Mouse (Mus musculus) hematopoietic stem cell, adult 5-6 weeks (primary cell): ENCODE measurements at regions not wholly inside any gene's neighbourhood (a gene's known extent, or its start where the extent isn't known, plus 50 kb on each side); places are given as distances from the start of the nearest gene placed in this dataset.

ENCODE experiments used
- ATAC-seq, 2 experiments: fragments of 125-278 bp in 1 of 2; replicated peaks in 1 of 2; 2 replicates each; pipeline ENCODE4 v1.8.0; 2016 to 2017; ENCODE audit warnings: inconsistent platforms in 2 of 2, mild to moderate bottlenecking in 2 of 2, moderate number of reproducible peaks in 2 of 2, low read depth in 1 of 2, moderate TSS enrichment in 1 of 2; ENCODE audit not compliant: low FRiP score in 2 of 2, poor library complexity in 2 of 2, severe bottlenecking in 2 of 2, insufficient read depth in 1 of 2, low TSS enrichment in 1 of 2

- ATAC-seq, result no peak
These were observed 238.0 kb upstream of the Apob start for GRCm38 (mm10) chr12:7739352-7739994.

DNA sequence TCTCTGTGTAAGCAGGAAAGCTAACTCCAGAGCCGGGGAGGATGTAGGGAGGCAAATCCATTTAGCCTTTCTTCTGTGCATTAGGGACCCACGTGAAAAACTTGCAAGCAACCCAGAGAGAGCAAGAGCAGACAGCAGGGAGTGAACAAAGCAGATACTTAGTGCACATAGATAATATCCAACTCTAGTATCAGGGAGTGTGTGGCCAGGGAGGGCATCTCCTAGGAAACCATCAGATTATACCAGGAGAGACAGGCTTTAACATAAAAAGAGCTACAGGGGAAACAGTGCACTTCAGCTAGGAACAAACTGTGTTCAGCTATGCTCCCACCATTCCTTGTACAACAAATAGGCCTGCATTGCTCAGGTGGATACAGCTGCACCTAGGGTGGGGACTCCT, 230.7 kb upstream of the Apob start:
- ATAC-seq, result no peak

- ATAC-seq, result no peak
These were observed 227.9 kb upstream of the Apob start for GRCm38 (mm10) chr12:7749319-7750238.

- no peak for ATAC-seq
These were observed 222.6 kb upstream of the Apob start for GRCm38 (mm10) chr12:7754861-7755260.

- ATAC-seq, result no peak
These were observed 212.4 kb upstream of the Apob start for GRCm38 (mm10) chr12:7764795-7765697.

DNA sequence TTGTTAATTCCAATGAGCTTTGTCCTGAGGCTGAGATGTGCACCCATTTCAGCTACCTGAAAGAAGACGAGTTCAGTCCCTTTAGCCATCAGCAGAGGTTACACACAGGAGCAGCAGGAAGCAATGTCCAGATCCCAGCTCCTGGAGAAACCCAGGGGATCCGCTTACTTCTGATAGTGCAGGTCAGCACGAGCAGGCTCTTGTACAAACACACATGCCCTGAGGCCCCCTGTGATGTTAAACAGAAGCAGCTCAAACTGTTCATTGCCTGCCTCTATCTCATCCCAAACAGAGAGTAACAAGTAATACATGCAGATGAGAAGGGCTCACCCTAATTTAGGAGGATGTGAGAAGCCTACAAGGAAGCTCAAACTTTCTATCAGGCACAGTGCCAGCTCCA, 203.3 kb upstream of the Apob start:
- no peak for ATAC-seq

- no peak for ATAC-seq
These were observed 201.1 kb upstream of the Apob start for GRCm38 (mm10) chr12:7776335-7776734.

- peak; percentile 82 to 89 for ATAC-seq
These were observed 200.0 kb upstream of the Apob start for GRCm38 (mm10) chr12:7777220-7778055.

DNA sequence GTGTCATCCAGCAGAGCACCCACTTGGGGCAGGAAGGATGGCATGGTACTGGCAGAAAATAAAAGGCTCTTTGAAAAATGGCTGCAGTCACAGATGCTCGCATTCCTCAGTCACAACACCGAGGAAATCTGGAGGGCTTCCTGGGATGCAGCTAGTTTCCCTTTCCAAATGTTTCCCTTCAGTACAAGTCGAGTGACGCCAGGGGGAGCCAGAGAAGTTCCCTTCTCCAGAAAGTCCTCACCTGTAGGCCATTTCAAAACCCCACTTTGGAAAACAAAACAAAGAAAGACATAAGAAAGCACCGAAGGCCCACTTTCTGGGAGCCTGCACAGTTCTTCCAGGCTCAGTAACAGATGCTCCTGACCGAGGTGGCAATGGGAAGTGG, 199.4 kb upstream of the Apob start:
- ATAC-seq, result 0 out of 4 replicates have a peak, but pooled peaks of 1 of the 2 experiments have one; percentile 18

DNA sequence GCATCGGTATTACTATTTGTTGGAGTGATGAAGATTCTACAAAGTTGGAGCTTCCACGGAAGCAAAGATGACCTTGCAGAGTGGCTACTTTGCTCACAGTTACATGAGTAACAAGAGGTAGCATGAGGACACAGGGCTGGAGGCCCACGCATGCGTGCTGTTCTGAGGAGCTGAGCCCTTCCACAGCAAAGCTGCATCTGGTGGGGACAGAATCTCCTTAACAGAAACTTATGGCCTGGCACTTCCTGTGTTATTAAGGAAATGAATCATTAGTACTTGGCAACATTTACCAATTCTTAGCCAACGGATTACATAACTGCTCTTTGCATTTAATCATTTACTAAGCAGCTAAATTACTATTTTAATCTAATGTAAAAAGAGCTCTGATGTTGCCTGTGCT, 160.8 kb upstream of the Apob start:
- ATAC-seq, result peak; percentile 83 to 93

DNA sequence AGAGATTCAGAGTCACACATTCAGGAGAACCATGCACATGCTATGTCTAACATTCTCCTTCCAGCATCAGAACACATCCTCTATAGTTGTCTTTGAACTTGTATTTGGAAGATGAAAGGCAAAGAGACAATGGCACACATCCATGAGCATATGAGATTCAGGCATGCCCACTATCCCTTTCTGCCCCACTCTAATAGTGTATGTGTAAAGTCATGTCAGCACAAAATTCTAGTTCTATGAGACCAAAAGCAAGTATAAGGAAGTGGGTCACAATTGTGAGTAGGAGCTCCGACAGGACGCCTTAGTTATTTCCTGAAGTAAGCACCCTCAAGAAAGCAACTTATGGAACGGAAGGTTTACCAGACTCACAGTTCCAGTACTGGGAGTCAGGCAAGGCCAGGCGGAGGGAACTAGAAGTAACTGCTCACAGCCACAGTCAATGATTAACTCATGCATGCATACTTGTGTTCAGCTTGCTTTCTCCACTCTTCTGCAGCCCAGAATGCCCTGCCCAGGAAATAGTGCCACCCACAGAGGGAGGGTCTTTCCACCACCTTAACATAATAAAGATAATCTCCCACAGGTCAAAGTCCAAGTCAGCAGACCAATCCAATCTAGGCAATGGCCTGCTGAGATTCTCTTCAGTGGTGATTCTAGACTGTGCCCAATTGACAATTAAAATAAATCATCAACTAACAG, 157.3 kb upstream of the Apob start:
- ATAC-seq, result no peak

GRCm38 (mm10) chr12:7820718-7821117, 156.7 kb upstream of the Apob start:
- ATAC-seq, result no peak

GRCm38 (mm10) chr12:7835731-7836130, 141.7 kb upstream of the Apob start:
- ATAC-seq, result no peak

GRCm38 (mm10) chr12:7853876-7854275, 123.6 kb upstream of the Apob start:
- no peak for ATAC-seq

- ATAC-seq, result no peak
These were observed 121.8 kb upstream of the Apob start for GRCm38 (mm10) chr12:7855683-7856082.

GRCm38 (mm10) chr12:7859533-7859932, 117.9 kb upstream of the Apob start:
- ATAC-seq, result peak; percentile 32 to 53; a peak in 1 of 4 replicates
